Mouse (Mus musculus) stomach, postnatal 0 days (tissue): ENCODE results near the gene Draxin. TPM values are rescaled to one million over a fixed set of nuclear protein-coding genes. Genes with fewer than 3 reads are reported as not detected.
A peak's percentile ranks its signal among the peaks of the same experiment; 100 is the strongest.

ENCODE experiments used
- ATAC-seq: fragments of 200-750 bp; cut with Nextera tagmentation; 2 replicates; pipeline ENCODE4 v1.8.0; 2017; ENCODE audit not compliant: low FRiP score, low TSS enrichment
- DNase-seq: peaks from one replicate; pipeline ENCODE4 v3.0.0-alpha.2; 2016; ENCODE audit warnings: low spot score
- H3K27ac ChIP-seq: fragments of 300-500 bp; sonication (generic); replicated peaks from 2 replicates; pipeline ENCODE4 v1.5.1; 2014; ENCODE audit warnings: mild to moderate bottlenecking, control low read depth
- H3K27me3 ChIP-seq: fragments of 300-500 bp; sonication (generic); 2 replicates; pipeline ENCODE4 v1.6.1; 2014; ENCODE audit warnings: low read length; ENCODE audit not compliant: control insufficient read depth, insufficient read depth
- H3K36me3 ChIP-seq: fragments of 300-500 bp; sonication (generic); 2 replicates; pipeline ENCODE4 v1.6.1; 2014; ENCODE audit warnings: low read length, mixed read lengths; ENCODE audit not compliant: control insufficient read depth, insufficient read depth
- H3K4me1 ChIP-seq: fragments of 300-500 bp; sonication (generic); replicated peaks from 2 replicates; pipeline ENCODE4 v1.6.1; 2014; ENCODE audit warnings: antibody characterized with exemption; ENCODE audit not compliant: control insufficient read depth, insufficient read depth
- H3K4me2 ChIP-seq: fragments of 300-500 bp; sonication (generic); replicated peaks from 2 replicates; pipeline ENCODE4 v1.6.1; 2014; ENCODE audit warnings: low read depth, mild to moderate bottlenecking, control low read depth, moderate library complexity
- H3K4me3 ChIP-seq: fragments of 300-500 bp; sonication (generic); 2 replicates; pipeline ENCODE4 v1.5.1; 2014; ENCODE audit warnings: low read depth, low read length, control low read depth
- H3K9ac ChIP-seq: fragments of 300-500 bp; sonication (generic); 2 replicates; pipeline ENCODE4 v1.6.1; 2014; ENCODE audit warnings: mild to moderate bottlenecking, low read length, control low read depth, mixed read lengths
- H3K9me3 ChIP-seq: fragments of 300-500 bp; sonication (generic); 2 replicates; pipeline ENCODE4 v1.6.1; 2016; ENCODE audit warnings: low read length; ENCODE audit not compliant: control insufficient read depth
- CTCF ChIP-seq: IDR thresholded peaks from 2 replicates; pipeline ENCODE4 v1.5.1; 2016; ENCODE audit warnings: antibody characterized with exemption, low read depth, mild to moderate bottlenecking, moderate library complexity
- EP300 ChIP-seq: optimal IDR thresholded peaks from 2 replicates; pipeline ENCODE3; 2016; ENCODE audit warnings: antibody characterized with exemption
- WGBS: fragments of 180-500 bp; shearing (Covaris S2); extraction: QIAGEN DNeasy Blood & Tissue Kit; methylation state at CpG from one replicate; pipeline ENCODE4 v1.1.7; 2014; 5-methylcytosine and 5-hydroxymethylcytosine counted together
- polyA plus RNA-seq: library from polyadenylated mRNA; unstranded; fragments of >200 nt; fragmentation: Nextera tagmentation; extraction: Ambion mirVana; gene quantifications from 2 replicates; pipeline ENCODE4 v1.2.1, GENCODE M21; 2015

The Draxin gene
- polyA plus RNA-seq, 1 experiment from 2014 or later, result not detected

GRCm38 (mm10) chr4:148092551-148093271 is 37.8 kb downstream of the Draxin start:
- Histone ChIP-seq H3K36me3 (no peaks in the 10 kb centered on the region), H3K27me3 (no peaks in the 10 kb centered on the region), H3K9ac (no peak overlapping the region), H3K4me3 (no peak overlapping the region), H3K9me3 (no peaks in the 10 kb centered on the region), H3K27ac (no peak overlapping the region), H3K4me2 (no peak overlapping the region), H3K4me1 (no peaks in the 10 kb centered on the region; the same call in 1 of the 2 replicates)
- 84% methylated on average over 11 of the region's 11 CpGs for WGBS
- TF ChIP-seq CTCF (no peak), EP300 (no peak)
- no peak for DNase-seq
- no peak for ATAC-seq

GRCm38 (mm10) chr4:148091181-148091580 is 39.3 kb downstream of the Draxin start:
- TF ChIP-seq EP300, result no peak
- TF ChIP-seq CTCF, result no peak
- H3K4me3 ChIP-seq, result no peak overlapping the region
- no peaks in the 10 kb centered on the region for H3K9me3 ChIP-seq
- DNase-seq (no peak), ATAC-seq (no peak)
- whole genome bisulfite sequencing, result 96% methylated on average over 1 of the region's 1 CpGs
- no peak overlapping the region for H3K27ac ChIP-seq
- no peak overlapping the region for H3K9ac ChIP-seq
- H3K36me3 ChIP-seq, result no peaks in the 10 kb centered on the region
- no peaks in the 10 kb centered on the region; the same call in 1 of the 2 replicates for H3K4me1 ChIP-seq
- H3K4me2 ChIP-seq, result no peak overlapping the region
- no peaks in the 10 kb centered on the region for H3K27me3 ChIP-seq

GRCm38 (mm10) chr4:148089166-148089565 is 41.3 kb downstream of the Draxin start:
- TF ChIP-seq CTCF (no peak), EP300 (no peak)
- H3K9me3 ChIP-seq, result no peaks in the 10 kb centered on the region
- H3K4me2 ChIP-seq, result no peak overlapping the region
- H3K27me3 ChIP-seq, result no peaks in the 10 kb centered on the region
- H3K4me1 ChIP-seq, result no peaks in the 10 kb centered on the region; the same call in 1 of the 2 replicates
- H3K4me3 ChIP-seq, result no peak overlapping the region
- whole genome bisulfite sequencing, result 70% methylated on average over 4 of the region's 4 CpGs
- H3K9ac ChIP-seq, result no peak overlapping the region
- ATAC-seq (no peak), DNase-seq (no peak)
- no peak overlapping the region for H3K27ac ChIP-seq
- H3K36me3 ChIP-seq, result no peaks in the 10 kb centered on the region

GRCm38 (mm10) chr4:148087907-148088527 is 42.5 kb downstream of the Draxin start, which contains the start of gene Agtrap:
TSS of gene Agtrap (minus strand) at chr4:148088031.
- Histone ChIP-seq H3K9ac (peak within 1 kb of the TSS; percentile 83), H3K4me2 (peak within 1 kb of the TSS; percentile 77), H3K27me3 (no peaks in the 10 kb centered on the region), H3K9me3 (no peaks in the 10 kb centered on the region), H3K4me3 (peak within 1 kb of the TSS; percentile 75), H3K27ac (peak within 1 kb of the TSS; percentile 83), H3K36me3 (no peaks in the 10 kb centered on the region), H3K4me1 (no peaks in the 10 kb centered on the region; the same call in 1 of the 2 replicates)
- 6% methylated on average over 32 of the region's 34 CpGs for WGBS
- DNase-seq, result peak; percentile 95
- ATAC-seq, result peak; percentile 87
- 0 out of 2 replicates have a peak, but pooled peaks have one; percentile 2 for TF ChIP-seq CTCF
- TF ChIP-seq EP300, result no peak

- H3K9me3 ChIP-seq, result no peaks in the 10 kb centered on the region
- peak overlapping the region; percentile 75 for H3K4me3 ChIP-seq
- WGBS, result 4% methylated on average over 19 of the region's 30 CpGs
- no peak for TF ChIP-seq EP300
- TF ChIP-seq CTCF, result no peak
- H3K36me3 ChIP-seq, result no peaks in the 10 kb centered on the region
- peak overlapping the region; percentile 77 for H3K4me2 ChIP-seq
- no peaks in the 10 kb centered on the region; the same call in 1 of the 2 replicates for H3K4me1 ChIP-seq
- peak overlapping the region; percentile 83 for H3K27ac ChIP-seq
- H3K9ac ChIP-seq, result peak overlapping the region; percentile 83
- ATAC-seq (peak; percentile 49), DNase-seq (peak; percentile 34)
- no peaks in the 10 kb centered on the region for H3K27me3 ChIP-seq
Observed at GRCm38 (mm10) chr4:148087091-148087906, 43.2 kb downstream of the Draxin start.
